Mouse (Mus musculus): Measurements from ENCODE around the gene Cald1. TPM values are rescaled to one million over a fixed set of nuclear protein-coding genes. Genes with fewer than 3 reads are reported as not detected.

The Cald1 gene
- 3.4 and 4.4 TPM in 2 replicates for polyA plus RNA-seq (2012; rRNA removed)

DNA sequence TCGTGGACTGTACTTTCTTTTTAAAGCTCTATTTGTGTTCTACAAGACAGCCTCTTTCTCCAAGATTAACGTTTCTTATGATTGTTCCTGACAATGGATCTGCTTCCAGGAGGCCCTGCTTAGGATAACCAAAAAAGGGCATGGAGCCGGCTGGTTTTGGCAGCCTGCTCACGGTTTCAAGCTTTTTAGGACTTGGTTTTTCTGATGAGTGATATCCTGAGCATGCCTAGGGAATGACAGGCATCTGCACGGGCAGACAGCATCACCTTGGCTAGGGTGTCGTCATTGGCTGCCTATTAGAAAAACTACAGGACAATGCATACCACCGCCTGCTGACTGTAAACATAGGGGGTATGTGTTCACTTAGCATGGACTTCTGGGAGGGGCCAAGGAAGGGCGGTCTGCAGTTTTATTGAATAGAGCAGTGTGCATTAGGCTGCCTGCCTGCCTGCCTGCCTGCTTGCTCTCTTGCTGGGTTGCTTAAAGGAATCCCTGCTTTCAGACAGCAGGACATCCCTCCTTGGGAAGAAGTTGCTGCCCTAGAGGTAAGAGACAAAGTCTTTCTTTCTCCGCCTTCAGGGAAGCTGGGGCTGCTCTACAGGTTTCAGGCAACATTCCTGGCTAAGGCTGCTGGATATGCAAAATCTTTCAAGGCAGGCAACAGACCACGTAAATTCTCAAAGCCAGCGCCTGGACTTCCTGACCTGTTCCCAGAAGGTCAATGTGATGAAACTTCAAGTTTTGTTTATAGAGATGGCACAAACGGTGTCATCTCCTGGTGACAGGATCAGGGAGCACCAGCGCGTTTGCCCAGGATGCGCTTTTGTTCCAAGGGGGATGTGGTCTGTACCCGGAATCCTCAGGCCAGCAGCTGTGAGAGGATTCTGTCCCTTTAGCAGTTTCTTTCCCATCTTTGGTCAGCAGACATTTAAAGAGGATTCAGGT lies at the start of gene Cald1:
TSS of gene Cald1 (plus strand) at position 380 of the 945 bp plus-strand sequence.
- Histone ChIP-seq H3K27me3 (ENCODE audit: control insufficient read depth, insufficient read depth, low read length) (no peaks in the 10 kb centered on the region; the same call in 1 of the 2 replicates), H3K27ac (ENCODE audit: control insufficient read depth, insufficient read depth, low read length) (no peak within 1 kb of the TSS), H3K4me1 (replicated peaks; ENCODE audit: control insufficient read depth, insufficient read depth, low read length) (no peaks in the 10 kb centered on the region), H3K4me3 (ENCODE audit: control insufficient read depth, insufficient read depth, low read length) (no peak within 1 kb of the TSS), H3K36me3 (ENCODE audit: control insufficient read depth, insufficient read depth, low read length) (no peaks in the 10 kb centered on the region)
- TF ChIP-seq POLR2A (IDR thresholded peaks at IDR 0.05; ENCODE audit: control insufficient read depth, extremely low read depth, insufficient read depth, low read length, poor library complexity) (no peak), CTCF (IDR thresholded peaks at IDR 0.05; ENCODE audit: borderline replicate concordance, control insufficient read depth, extremely low read depth, insufficient read depth, low read length, poor library complexity) (no peak)
- WGBS: 48% methylated on average over 16 of the region's 16 CpGs
- no peak for DNase-seq

- no peaks in the 10 kb centered on the region for H3K36me3 ChIP-seq (ENCODE audit: control insufficient read depth, insufficient read depth, low read length)
- no peaks in the 10 kb centered on the region for H3K27me3 ChIP-seq (ENCODE audit: control insufficient read depth, insufficient read depth, low read length)
- no peak overlapping the region for H3K4me3 ChIP-seq (ENCODE audit: control insufficient read depth, insufficient read depth, low read length)
- H3K27ac ChIP-seq (ENCODE audit: control insufficient read depth, insufficient read depth, low read length): no peak overlapping the region
- TF ChIP-seq CTCF (IDR thresholded peaks at IDR 0.05; ENCODE audit: borderline replicate concordance, control insufficient read depth, extremely low read depth, insufficient read depth, low read length, poor library complexity): peak; percentile 48; the same call in 1 of the 2 replicates
- no peak for TF ChIP-seq POLR2A (IDR thresholded peaks at IDR 0.05; ENCODE audit: control insufficient read depth, extremely low read depth, insufficient read depth, low read length, poor library complexity)
- H3K4me1 ChIP-seq (replicated peaks; ENCODE audit: control insufficient read depth, insufficient read depth, low read length): no peaks in the 10 kb centered on the region
- DNase-seq: peak; percentile 46
- WGBS: 46% methylated on average over 2 of the region's 2 CpGs
Observed at GRCm38 (mm10) chr6:34549017-34549416, 49.3 kb upstream of the Cald1 start.

DNA sequence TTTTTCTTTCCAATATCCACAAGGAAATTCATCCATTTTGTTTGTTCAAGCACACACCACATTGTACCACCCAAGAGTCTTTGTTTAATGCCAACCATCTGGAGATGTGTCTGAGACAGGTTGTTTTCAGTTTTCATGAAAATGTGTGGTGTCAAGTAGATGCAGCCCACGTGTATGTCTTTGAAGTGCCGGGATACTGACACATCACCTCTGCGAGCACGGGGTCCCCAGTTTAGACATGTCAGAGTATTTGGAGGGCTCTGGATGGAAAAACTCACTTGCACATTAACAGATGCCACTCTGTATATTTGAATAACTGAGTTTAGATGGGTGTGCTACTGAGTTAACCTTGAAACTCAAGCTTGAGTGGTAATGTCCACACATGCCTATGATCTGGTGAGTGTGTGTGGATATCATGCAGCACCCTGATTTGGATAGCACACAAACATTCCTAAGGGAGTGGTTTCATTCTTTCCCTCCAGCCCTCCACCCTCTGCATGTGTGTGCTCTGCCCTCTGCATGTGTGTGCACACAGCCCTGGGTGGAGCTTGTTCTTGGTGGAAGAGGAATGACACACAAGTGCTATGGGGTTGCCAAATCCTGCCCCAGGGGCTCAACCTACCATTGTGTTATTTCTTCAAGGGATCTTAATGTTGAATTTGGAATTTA lies 45.7 kb upstream of the Cald1 start:
- TF ChIP-seq CTCF (IDR thresholded peaks at IDR 0.05; ENCODE audit: borderline replicate concordance, control insufficient read depth, extremely low read depth, insufficient read depth, low read length, poor library complexity): no peak
- no peak for TF ChIP-seq POLR2A (IDR thresholded peaks at IDR 0.05; ENCODE audit: control insufficient read depth, extremely low read depth, insufficient read depth, low read length, poor library complexity)
- 93% methylated on average over 4 of the region's 4 CpGs for WGBS
- no peak for DNase-seq

GRCm38 (mm10) chr6:34554291-34554997 lies 43.9 kb upstream of the Cald1 start:
- Histone ChIP-seq H3K27me3 (ENCODE audit: control insufficient read depth, insufficient read depth, low read length) (no peaks in the 10 kb centered on the region), H3K36me3 (ENCODE audit: control insufficient read depth, insufficient read depth, low read length) (no peaks in the 10 kb centered on the region), H3K4me1 (replicated peaks; ENCODE audit: control insufficient read depth, insufficient read depth, low read length) (no peaks in the 10 kb centered on the region), H3K4me3 (ENCODE audit: control insufficient read depth, insufficient read depth, low read length) (no peak overlapping the region), H3K27ac (ENCODE audit: control insufficient read depth, insufficient read depth, low read length) (no peak overlapping the region)
- no peak for DNase-seq
- no peak for TF ChIP-seq POLR2A (IDR thresholded peaks at IDR 0.05; ENCODE audit: control insufficient read depth, extremely low read depth, insufficient read depth, low read length, poor library complexity)
- TF ChIP-seq CTCF (IDR thresholded peaks at IDR 0.05; ENCODE audit: borderline replicate concordance, control insufficient read depth, extremely low read depth, insufficient read depth, low read length, poor library complexity): no peak
- WGBS: 84% methylated on average over 9 of the region's 9 CpGs

More for the DNA sequence above, 45.7 kb upstream of the Cald1 start:
- Histone ChIP-seq H3K36me3 (ENCODE audit: control insufficient read depth, insufficient read depth, low read length) (no peaks in the 10 kb centered on the region), H3K27me3 (ENCODE audit: control insufficient read depth, insufficient read depth, low read length) (no peaks in the 10 kb centered on the region), H3K27ac (ENCODE audit: control insufficient read depth, insufficient read depth, low read length) (no peak overlapping the region), H3K4me1 (replicated peaks; ENCODE audit: control insufficient read depth, insufficient read depth, low read length) (no peaks in the 10 kb centered on the region), H3K4me3 (ENCODE audit: control insufficient read depth, insufficient read depth, low read length) (no peak overlapping the region)

DNA sequence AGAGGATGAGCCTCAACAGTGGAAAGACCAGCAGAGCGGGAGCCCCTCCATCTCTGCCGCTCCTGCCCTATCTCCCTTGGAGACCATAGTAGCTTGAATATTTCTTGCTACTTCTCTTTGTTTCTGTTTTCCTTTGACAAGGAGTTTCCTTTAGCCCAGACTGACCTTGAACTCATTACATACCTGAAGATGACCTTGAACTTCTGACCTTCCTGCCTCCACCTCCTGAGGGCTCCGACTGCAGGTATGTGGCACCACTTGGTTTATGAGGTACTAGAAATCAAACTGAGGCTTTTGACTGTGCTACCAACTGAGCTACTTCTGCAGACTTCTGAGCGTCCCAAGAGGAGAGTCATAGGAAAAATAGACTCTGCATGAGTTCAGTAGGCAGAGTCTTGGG lies 38.8 kb upstream of the Cald1 start:
- no peak overlapping the region for H3K27ac ChIP-seq (ENCODE audit: control insufficient read depth, insufficient read depth, low read length)
- H3K4me3 ChIP-seq (ENCODE audit: control insufficient read depth, insufficient read depth, low read length): no peak overlapping the region
- H3K4me1 ChIP-seq (replicated peaks; ENCODE audit: control insufficient read depth, insufficient read depth, low read length): no peaks in the 10 kb centered on the region
- H3K36me3 ChIP-seq (ENCODE audit: control insufficient read depth, insufficient read depth, low read length): no peaks in the 10 kb centered on the region
- WGBS: 92% methylated on average over 4 of the region's 4 CpGs
- DNase-seq: no peak
- no peaks in the 10 kb centered on the region for H3K27me3 ChIP-seq (ENCODE audit: control insufficient read depth, insufficient read depth, low read length)
- no peak for TF ChIP-seq CTCF (IDR thresholded peaks at IDR 0.05; ENCODE audit: borderline replicate concordance, control insufficient read depth, extremely low read depth, insufficient read depth, low read length, poor library complexity)
- no peak for TF ChIP-seq POLR2A (IDR thresholded peaks at IDR 0.05; ENCODE audit: control insufficient read depth, extremely low read depth, insufficient read depth, low read length, poor library complexity)
